Mouse (Mus musculus) limb, embryonic 14.5 days (tissue): Measurements from ENCODE around the gene BC052040. TPM values are rescaled to one million over a fixed set of nuclear protein-coding genes. Genes with fewer than 3 reads are reported as not detected.

Experiments used
- ATAC-seq: fragments of 200-750 bp; cut with Nextera tagmentation; 2 replicates; pipeline ENCODE4 v1.8.0; 2017; ENCODE audit warnings: low read depth, moderate number of reproducible peaks, moderate TSS enrichment; ENCODE audit not compliant: low FRiP score
- DNase-seq: peaks from one replicate; pipeline ENCODE4 v3.0.0-alpha.2; 2015; ENCODE audit warnings: low spot score
- H3K27ac ChIP-seq: fragments of 300-500 bp; sonication (generic); replicated peaks from 2 replicates; pipeline ENCODE4 v1.5.1; 2014; ENCODE audit warnings: low read depth, mild to moderate bottlenecking, low read length, moderate library complexity, mixed read lengths
- H3K27me3 ChIP-seq: fragments of 300-500 bp; sonication (generic); 2 replicates; pipeline ENCODE4 v1.6.1; 2014; ENCODE audit warnings: low read length, mixed read lengths; ENCODE audit not compliant: control insufficient read depth, insufficient read depth
- H3K36me3 ChIP-seq: fragments of 300-500 bp; sonication (generic); 2 replicates; pipeline ENCODE4 v1.6.1; 2014; ENCODE audit warnings: mild to moderate bottlenecking, low read length, moderate library complexity, mixed read lengths; ENCODE audit not compliant: control insufficient read depth, insufficient read depth
- H3K4me1 ChIP-seq: fragments of 300-500 bp; sonication (generic); 2 replicates; pipeline ENCODE4 v1.6.1; 2014; ENCODE audit warnings: antibody characterized with exemption, low read length, mixed read lengths; ENCODE audit not compliant: control insufficient read depth, insufficient read depth
- H3K4me2 ChIP-seq: fragments of 300-500 bp; sonication (generic); replicated peaks from 2 replicates; pipeline ENCODE4 v1.6.1; 2014; ENCODE audit warnings: low read depth, mild to moderate bottlenecking, low read length, moderate library complexity; ENCODE audit not compliant: severe bottlenecking
- H3K4me3 ChIP-seq: fragments of 300-500 bp; sonication (generic); replicated peaks from 2 replicates; pipeline ENCODE4 v1.5.1; 2014; ENCODE audit warnings: low read length
- H3K9ac ChIP-seq: fragments of 300-500 bp; sonication (generic); 2 replicates; pipeline ENCODE4 v1.6.1; 2014; ENCODE audit warnings: mild to moderate bottlenecking, low read depth, low read length, moderate library complexity; ENCODE audit not compliant: severe bottlenecking
- H3K9me3 ChIP-seq: fragments of 300-500 bp; sonication (generic); 2 replicates; pipeline ENCODE4 v1.6.1; 2016; ENCODE audit warnings: low read length; ENCODE audit not compliant: control insufficient read depth
- POLR2A ChIP-seq: fragments of 200-500 bp; IDR thresholded peaks from 2 replicates; pipeline ENCODE4 v1.8.0; 2012; ENCODE audit warnings: inconsistent platforms, mild to moderate bottlenecking, moderate library complexity, borderline replicate concordance; ENCODE audit not compliant: insufficient read depth, insufficient read length; ENCODE audit errors: extremely low read depth
- WGBS: fragments of 180-500 bp; shearing (Covaris S2); extraction: QIAGEN DNeasy Blood & Tissue Kit; methylation state at CpG from one replicate; pipeline ENCODE4 v1.1.7; 2014; 5-methylcytosine and 5-hydroxymethylcytosine counted together
- polyA plus RNA-seq, 2 experiments: library from polyadenylated mRNA; depleted of rRNA in 1 of 2; stranded (reverse) in 1 of 2; unstranded in 1 of 2; fragments of >200 nt; fragmentation: Nextera tagmentation in 1 of 2; extraction: Ambion mirVana in 1 of 2; gene quantifications; 2 replicates each; pipeline versions ENCODE4 v1.2.1 to v1.2.3; 2012 to 2014

BC052040 gene
- polyA plus RNA-seq, 2 experiments: 7.9 to 8.1 TPM

DNA sequence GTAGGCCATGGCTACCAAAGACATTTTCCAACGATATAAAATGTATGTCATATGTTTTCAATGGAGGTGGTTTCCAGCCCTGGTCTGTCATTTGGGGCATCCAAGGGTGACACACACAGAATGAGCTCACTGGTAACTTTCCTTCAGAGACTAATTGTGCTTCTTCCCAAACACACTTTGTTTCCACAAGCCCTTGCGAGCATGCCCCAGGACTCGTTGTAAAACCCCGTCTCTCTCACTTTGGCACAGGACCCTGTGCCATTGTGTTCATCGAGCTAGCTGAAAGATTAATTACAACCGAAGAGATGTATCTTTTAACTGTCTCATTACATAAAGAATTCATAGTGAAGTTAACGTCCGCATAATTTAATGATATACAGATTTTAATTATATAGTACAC, 78.2 kb downstream of the BC052040 start:
- TF ChIP-seq POLR2A: no peak
- Histone ChIP-seq H3K27ac (no peak overlapping the region), H3K9me3 (no peaks in the 10 kb centered on the region), H3K27me3 (no peaks in the 10 kb centered on the region), H3K9ac (no peak overlapping the region), H3K4me1 (no peaks in the 10 kb centered on the region), H3K4me2 (no peak overlapping the region), H3K36me3 (no peaks in the 10 kb centered on the region), H3K4me3 (no peak overlapping the region)
- ATAC-seq: no peak
- 36% methylated on average over 8 of the region's 8 CpGs for WGBS
- DNase-seq: no peak

DNA sequence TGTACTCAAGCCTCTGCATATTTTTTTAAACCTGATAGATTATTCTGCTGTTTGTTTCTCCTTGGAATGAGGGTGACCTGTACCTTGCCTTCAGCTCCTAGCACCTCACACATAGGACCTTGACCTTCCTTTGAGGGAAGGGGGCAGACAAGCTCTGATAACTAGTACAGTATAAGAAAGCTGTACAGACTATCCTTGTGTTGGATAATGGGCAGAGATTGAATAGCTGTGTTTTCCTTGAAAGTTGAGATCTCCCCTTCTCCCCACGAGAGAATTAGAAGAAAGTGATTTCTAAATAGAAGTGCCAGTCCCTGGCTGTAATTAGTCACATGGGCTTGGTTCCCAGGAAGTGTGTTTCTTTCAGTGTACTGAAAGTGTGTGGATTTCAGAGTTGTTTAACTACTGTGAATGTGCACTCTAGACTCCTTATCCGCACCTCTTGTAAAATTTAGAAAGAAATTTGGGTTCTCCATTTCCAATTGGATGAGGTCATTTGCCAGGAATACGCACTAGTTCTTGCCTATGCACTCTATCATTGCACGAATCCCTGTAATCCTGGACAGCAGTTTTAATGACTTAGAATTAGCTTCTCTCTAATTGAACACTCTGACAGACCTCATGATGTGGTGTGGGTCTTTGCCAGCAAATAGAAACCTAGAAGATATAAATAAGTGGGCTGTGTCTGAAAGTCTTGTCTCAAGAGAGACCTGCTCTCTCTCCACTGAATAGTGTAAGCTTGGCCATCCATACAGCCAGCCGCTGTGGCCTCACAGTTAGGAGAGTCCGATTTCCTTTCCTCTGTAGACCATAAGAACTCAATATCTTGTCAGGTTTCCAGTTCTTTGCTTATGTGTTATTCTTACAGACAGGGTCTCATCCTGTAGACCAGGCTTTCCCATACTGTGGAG, 79.0 kb downstream of the BC052040 start:
- no peaks in the 10 kb centered on the region for H3K4me1 ChIP-seq
- H3K27me3 ChIP-seq: no peaks in the 10 kb centered on the region
- H3K36me3 ChIP-seq: no peaks in the 10 kb centered on the region
- no peaks in the 10 kb centered on the region for H3K9me3 ChIP-seq
- 76% methylated on average over 6 of the region's 6 CpGs for WGBS
- H3K27ac ChIP-seq: no peak overlapping the region
- no peak for ATAC-seq
- no peak overlapping the region for H3K4me2 ChIP-seq
- no peak for TF ChIP-seq POLR2A
- DNase-seq: no peak
- H3K4me3 ChIP-seq: no peak overlapping the region
- H3K9ac ChIP-seq: no peak overlapping the region

DNA sequence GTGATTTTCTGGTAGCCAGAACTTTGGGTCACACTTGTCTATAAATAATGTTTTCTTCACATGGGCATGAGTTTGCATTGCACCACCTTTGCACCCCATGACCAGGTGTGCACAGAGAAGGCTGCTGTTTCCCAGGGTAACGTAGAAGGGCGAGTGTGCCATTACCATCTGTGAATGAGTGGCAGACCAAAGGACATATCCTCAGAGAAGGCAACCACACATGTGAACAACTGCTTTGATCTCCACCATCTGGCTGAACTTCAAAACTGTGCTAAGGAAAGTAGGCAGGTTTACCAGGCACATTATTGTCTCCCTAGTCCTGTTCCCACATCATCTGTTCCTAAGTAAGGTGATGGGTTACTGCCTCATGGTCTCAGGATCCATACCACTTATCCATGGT, 86.0 kb downstream of the BC052040 start:
- Histone ChIP-seq H3K4me1 (no peaks in the 10 kb centered on the region), H3K27me3 (no peaks in the 10 kb centered on the region), H3K9ac (no peak overlapping the region), H3K4me3 (no peak overlapping the region), H3K9me3 (no peaks in the 10 kb centered on the region), H3K4me2 (no peak overlapping the region), H3K27ac (no peak overlapping the region), H3K36me3 (no peaks in the 10 kb centered on the region)
- 47% methylated on average over 2 of the region's 2 CpGs for WGBS
- DNase-seq (no peak), ATAC-seq (no peak)
- no peak for TF ChIP-seq POLR2A

DNA sequence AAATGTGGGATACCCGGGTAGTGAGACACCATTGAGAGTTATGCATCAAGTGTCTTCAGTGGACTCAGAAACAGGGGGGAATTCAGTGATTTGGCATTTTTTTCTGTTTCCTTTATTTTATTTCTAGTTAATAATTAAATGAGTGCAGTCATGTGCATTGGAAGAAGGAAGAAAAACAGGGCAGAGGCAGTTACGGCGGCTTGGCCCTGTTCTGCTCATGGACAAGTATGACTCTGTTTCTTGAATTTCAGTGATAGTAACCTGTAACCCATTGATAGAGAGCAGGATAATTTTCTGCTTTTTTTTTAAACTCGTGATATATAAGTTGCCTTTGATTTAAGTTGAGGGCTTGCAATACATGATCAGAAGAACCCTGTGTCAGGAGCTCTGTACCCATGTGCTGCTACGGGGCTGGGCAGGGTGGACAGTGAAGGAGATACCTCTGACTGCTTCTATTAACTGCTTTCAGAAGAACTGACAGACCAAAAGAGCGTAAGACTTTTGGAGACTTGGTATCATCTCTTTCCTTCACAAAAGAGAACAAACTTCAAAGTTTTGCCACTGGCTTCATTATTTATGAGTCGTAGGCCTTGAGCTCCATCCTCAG, 91.6 kb downstream of the BC052040 start:
- no peak for ATAC-seq
- Histone ChIP-seq H3K4me2 (no peak overlapping the region), H3K4me3 (no peak overlapping the region), H3K36me3 (no peaks in the 10 kb centered on the region), H3K9me3 (no peaks in the 10 kb centered on the region), H3K27ac (no peak overlapping the region), H3K4me1 (no peaks in the 10 kb centered on the region), H3K27me3 (no peaks in the 10 kb centered on the region), H3K9ac (no peak overlapping the region)
- TF ChIP-seq POLR2A: no peak
- DNase-seq: no peak
- 92% methylated on average over 7 of the region's 7 CpGs for WGBS

DNA sequence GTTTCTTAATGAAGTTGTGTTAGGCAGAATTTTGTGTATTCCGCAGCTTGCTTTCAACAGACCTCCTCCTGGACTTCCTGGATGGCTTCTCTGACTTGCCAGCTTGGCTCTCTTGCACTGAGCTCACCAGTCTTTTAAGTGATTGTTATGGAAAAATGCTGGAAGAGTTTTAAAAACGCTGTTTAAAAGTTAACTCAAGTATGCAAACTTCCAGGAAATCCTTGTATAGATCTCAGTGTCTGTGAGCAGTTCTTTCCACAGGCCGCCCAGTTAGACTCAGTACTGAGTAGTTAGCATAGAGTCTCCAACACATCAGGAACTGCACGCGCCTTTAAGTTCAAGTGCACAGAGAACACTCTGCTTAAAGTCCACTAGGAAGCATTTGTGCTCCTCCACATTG, 97.3 kb downstream of the BC052040 start:
- Histone ChIP-seq H3K9me3 (no peaks in the 10 kb centered on the region), H3K9ac (no peak overlapping the region), H3K36me3 (no peaks in the 10 kb centered on the region), H3K27me3 (no peaks in the 10 kb centered on the region), H3K4me2 (no peak overlapping the region), H3K4me1 (no peaks in the 10 kb centered on the region), H3K27ac (no peak overlapping the region), H3K4me3 (no peak overlapping the region)
- no peak for ATAC-seq
- no peak for DNase-seq
- no peak for TF ChIP-seq POLR2A
- WGBS: 77% methylated on average over 5 of the region's 5 CpGs
